Mouse (Mus musculus) megakaryocyte progenitor cell, adult 5-6 weeks (primary cell): ENCODE measurements at regions not wholly inside any gene's neighbourhood (a gene's known extent, or its start where the extent isn't known, plus 50 kb on each side); places are given as distances from the start of the nearest gene placed in this dataset.

Experiments
- ATAC-seq: replicated peaks from 2 replicates; pipeline ENCODE4 v1.8.0; 2016; ENCODE audit warnings: mild to moderate bottlenecking, moderate TSS enrichment, inconsistent platforms; ENCODE audit not compliant: poor library complexity

DNA sequence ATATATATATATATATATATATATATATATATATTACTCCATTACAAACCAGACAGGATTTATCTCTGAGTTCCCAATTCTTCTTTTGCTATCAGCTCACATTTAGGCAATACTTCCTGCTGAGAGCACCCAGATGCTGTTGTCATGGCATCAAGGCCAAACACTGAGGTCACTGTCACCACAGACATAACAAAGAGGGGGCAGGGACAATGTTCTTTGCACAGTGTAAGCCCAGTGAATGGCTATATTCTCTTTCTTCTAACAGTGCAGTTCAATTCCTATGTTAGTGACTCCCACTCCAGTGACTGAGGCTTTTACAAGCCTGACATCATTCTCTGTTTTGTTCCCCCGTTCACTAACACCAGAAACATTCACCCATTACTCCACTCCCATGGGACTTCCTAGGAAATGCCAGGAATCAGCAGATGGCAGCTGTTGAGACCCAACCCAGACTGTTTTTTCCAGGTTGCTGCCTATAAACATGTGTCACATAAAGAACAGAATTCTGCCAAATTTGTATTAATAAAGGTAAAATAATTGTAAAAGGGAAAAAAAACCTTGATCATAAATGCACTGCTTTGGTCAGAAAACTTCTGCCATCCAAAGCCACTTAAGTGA, 289.5 kb downstream of the Slc22a22 start:
- ATAC-seq = no peak

DNA sequence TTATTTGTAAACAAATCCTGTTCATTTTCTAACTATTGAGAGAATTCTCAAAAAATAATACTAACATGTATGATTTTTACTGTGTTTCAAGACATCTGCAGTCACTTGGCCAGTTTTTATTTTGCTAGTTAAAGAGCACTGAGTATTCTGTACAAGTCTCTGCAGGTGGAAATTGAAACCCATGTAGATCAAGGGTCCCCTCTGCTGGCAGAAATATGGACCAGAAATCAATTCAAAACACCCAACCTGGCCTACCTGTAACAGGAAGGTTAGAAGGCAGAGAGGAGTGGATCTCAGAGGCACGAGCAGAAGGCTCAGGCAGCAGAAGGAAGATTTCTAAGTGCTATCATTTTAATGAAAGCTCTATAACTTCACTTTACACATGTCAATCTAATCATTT, 298.3 kb downstream of the Slc22a22 start:
- no peak for ATAC-seq

DNA sequence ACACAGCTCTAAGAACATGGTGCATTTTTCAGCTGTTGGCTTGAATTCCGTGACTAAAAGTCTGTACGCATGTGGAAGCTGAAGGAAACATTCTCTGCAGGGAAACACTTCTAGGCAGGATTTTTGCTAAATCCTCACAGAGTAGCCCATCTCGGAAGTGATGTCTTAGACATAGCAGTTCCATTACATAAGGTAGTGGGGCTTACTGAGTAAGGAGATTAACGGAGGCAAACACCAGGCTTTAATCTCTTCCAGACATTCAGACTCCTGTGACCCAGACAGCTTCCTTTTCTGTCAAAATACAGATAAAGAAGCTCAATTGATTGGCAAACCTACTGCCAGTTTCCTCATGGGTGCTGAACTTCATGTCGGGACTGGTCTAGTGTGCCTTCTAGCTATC, 304.7 kb downstream of the Slc22a22 start:
- ATAC-seq = no peak

DNA sequence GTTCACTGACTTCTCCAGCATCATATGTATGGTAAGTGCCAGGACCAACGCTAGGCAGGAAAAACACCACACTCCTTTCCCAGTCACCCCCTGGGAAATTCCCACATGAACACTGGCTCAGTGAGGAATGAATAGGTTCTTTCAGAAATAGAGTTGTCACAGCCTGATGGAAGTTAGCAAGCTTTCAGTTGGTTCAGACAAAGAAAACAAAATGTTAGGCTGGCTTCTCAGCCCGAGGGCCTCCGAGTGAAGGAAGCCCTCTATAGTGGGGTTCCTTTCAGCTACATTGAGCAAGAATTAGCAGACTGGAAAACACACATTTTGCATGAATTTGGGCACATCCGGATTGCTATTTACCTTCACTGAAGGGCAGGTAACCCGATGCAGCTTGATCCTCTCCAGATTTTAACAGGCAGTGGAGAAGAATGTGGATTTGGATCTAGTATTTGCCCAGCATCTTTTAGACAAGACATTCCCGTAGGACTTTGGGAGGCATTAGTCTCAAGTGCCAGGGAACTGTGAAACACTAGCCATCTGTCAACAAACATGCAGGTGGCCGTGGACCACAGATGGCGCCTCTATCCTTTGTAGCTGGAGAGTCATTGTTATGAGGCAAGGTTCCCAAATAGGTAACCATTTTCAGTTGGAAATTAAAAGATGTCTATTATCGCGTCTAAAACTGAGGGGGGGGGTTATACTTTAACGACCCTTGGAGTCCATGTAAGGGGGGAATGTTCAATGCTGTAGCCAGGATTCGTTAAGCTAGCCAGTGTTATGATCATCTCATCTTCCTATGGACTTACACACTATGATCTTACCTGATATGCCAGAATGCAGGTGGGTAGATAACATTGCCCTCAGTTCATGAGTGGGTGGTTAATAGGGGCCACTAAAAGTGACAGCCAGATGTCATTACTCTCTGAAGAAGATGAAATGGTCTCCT, 314.8 kb downstream of the Slc22a22 start:
- ATAC-seq = no peak

DNA sequence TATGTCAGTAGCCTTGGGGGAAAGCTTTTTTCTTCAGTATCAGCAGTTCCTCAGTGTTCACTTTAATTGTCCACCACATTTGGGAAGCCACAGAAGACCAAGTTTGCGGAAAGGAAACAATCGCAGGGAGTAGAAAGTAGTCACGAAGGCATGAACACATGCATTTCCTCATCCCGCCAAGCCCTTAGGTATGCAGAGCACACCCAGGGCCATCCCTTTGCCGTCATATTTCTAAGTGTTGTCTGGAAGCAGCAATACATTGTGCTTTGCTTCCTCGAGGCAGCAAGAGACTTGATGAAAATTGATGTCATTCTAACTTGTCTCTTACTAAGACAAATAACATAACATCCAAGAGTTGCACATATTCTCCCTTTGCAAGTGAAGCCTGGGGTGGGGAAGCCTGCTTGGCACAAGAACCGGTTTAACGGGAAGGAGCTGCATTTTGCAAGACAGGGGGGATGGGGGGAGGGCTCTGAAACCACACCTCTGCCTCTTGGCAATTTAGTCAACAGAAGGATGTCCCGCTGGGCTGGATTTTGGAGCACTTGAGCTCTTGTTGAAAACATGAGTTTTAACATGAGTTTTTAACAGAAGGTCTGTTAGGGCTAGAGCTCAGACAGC, 337.2 kb downstream of the Slc22a22 start:
- ATAC-seq = no peak

DNA sequence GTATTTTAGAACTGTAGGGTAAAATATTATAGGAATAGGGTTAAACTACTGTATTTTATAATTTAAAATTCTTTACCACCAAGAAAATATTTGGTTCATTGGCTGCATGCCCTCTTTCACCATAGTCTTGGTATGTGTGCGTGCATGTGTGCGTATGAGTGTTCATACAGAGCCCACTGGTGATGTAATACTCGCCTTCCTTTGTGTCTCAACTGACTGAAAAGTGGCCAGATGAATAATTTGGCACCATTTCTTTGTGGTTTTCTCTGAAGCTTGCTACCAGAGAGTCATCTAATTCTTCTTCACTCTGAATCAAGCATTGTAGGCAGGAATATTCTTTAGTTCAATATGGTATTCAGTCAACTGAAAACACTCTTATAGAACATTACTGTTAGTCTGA, 372.7 kb downstream of the Slc22a22 start:
- ATAC-seq = no peak

DNA sequence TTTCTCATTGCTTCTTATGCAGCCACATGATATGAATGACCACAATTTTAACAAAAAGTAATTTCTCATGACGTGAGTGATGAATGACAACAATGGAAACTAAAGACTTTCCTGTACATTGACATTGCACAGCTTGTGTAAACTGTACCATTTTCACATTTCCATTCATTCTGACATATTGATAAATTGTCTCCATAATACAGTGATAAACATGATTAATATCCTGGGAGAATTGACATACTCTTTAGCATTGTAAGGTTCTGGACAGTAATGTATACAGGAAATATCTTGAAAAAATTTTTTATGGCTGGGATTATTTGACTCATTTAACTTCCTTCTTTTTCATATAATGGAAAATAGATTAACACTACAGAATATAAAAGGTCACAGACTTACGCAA, 380.1 kb downstream of the Slc22a22 start:
- ATAC-seq = no peak

DNA sequence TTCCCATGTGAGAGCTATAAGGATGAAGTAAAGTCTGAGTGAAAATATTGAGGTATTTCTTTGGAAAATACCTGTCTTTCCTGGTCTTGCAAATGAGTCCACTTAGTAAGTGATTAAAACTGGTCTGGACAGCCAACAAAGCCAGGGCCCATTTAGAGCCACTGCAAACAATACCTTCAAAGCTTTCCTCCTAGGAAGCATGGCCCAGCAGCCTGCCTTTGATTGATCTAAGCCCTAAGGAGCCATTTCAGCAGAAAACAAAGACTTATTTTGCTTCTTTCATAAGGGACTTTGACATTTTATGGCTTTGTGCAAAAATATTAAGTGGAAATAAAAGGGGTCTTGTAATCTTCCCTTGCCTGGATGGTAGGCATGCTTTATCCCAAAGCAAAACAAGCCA, 397.6 kb downstream of the Slc22a22 start:
- ATAC-seq = no peak

DNA sequence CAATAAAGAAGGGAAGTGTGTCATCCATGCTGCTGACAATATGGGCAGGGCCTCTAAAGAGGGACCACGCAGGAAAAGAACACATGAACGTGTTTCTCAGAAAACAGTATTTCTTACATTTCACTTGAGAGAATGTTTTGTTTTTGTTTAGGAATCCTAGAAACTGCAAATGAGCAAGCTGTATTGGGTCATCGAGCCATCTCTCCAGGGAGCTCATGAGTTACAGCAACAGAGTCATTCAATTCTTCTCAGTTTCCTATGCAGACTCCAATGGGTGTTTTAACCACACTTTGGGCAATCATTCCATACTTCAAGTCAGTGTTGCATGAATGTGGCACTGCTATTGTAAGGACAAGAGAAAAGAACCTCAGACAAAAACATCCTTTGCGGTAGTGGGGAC, 403.6 kb downstream of the Slc22a22 start:
- ATAC-seq = no peak

DNA sequence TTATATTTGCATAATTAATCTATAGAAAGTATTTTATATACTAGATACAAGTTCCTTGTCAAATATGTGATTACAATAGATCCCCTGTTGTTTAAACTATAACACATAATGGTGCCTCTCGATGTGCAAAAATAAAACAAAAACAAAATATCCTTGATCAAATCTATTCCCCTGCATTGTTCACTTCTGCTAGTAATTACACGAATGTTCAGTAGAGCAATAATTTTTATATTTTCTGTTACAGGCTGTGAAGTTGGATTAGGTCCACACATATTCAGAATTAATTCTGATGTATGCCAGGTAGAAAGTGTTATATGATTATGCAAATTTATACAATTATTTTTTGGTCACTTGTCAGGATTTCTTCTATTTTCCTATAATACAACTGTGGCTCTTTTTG, 415.9 kb downstream of the Slc22a22 start:
- ATAC-seq = no peak

DNA sequence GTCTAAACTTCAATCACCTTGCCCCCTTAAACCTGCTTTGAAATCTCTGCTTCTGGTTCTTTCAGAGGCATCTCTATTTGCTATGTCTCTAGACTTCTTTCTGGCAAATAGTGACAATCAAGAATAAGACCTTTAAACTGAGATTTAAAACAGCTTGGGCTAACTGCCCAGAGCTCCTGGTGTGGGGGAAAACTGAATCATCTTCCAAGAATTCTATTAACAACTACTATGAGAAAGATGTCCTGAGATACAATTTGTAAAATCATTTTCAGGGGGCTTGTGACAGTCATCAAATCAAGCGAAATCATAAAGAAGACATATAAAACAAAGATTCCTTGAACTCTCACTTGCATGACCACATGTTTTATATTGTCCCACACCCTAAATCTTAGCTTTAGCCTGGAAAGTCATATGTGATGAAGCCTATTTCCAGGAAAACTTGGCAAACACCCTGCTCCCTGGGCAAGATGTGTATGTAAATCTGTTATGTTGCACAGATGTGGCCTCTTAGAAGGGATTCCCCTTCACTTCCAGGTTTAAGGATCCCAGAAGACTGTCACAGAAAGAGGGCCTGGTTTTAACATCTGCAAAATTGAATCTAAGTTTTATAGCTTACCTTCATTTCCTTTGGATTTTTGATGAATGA, 417.8 kb downstream of the Slc22a22 start:
- no peak for ATAC-seq

DNA sequence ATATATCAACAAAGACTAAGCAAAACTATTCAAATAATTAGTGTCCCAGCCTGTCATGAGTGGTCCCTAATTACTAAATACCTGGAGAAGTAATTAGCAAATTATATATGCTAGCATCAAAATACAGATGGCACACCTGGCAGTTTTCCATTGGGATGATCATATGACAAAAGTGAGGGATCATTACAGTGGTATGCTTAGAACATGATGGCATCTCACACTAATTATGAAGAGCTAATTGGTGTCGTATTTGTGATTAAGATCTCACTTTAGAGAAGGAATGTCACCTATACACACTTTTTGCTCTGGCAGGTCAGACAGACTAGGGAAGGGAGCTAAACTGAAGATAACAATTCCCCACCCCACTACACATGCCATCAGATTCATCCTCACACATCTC, 425.1 kb downstream of the Slc22a22 start:
- ATAC-seq = no peak

DNA sequence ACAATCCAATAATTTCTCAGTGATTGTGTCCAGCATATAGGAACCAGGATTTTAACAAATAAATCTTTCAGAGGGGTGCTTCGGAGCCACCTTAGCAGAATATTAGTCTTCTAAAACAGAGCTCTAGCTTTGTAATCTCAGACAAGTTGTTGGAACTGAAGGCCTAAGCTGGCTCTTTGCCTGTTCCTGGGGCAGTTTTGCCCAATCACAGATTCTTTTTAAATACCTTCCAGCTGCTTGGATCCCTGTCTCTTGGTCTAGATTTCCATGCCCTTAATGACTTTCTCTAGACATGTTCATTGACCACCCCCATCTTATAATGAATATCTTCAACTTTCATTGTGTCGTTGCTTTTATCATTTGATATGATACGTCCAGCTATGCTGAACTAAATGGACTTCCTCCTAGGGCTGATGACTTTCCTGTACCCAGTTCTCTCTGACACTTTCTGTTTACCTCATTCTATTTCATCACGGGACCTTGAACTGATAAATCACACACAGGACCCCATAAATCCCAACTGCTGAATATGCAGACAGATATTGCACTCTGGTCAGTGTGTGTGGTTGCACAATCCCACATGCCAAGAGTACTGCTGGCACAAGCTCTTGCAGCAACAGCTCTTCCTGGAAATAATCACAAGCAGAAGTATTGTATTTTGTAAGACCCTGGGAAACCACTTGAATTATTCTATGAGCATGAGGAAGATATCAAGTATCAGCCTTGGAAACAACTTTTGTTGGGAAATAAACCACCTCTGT, 440.4 kb downstream of the Slc22a22 start:
- peak; percentile 26; the same call in 1 of the 2 replicates for ATAC-seq

DNA sequence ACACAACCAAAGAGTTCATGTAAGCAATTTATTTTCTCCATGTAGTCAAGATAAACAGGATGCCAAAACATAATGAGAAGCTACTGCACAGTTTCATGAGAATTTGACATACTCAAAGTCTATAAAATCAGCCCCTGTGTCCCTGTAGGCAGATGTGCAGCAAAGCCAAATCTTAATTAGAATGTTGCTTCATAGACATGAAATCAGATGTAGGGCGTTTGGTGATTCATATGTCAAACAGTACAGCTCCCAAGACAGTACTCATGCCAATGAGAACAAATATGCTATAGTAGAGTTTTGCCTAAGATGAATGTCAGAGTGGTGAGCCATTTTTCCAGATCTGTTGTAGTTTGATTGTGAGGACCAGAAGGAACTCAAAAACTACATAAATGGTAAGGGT, 444.4 kb downstream of the Slc22a22 start:
- ATAC-seq = no peak
